In the genomic region with DNA sequence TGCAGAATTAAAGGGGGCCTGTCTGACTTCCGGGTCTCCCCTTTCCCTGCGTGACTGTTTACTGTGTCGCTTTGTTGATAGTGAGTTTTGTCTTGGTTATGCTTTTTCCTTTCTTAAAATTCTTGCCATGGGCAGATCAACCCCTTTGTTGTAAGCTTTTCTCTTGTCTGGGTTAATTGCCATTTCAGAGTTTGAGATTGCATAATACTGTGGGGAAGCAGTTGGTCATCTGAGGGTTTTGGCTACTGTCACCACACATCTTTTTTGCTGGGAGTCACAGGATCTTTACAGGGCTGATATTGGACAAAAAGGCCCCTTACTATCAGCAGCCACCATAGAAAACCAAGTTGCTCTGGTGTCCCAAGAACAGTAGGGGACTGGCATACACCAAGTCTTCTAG, we compare ENCODE assay signal across 25 mouse cellular contexts.
A peak's percentile ranks its signal among the peaks of the same experiment; 100 is the strongest.
DNase-seq lines count a peak whose midpoint lies in the region; ATAC-seq lines count a peak whose summit lies in the region.
"Had no signal": no experiment of that assay in that cellular context is flagged by ENCODE, and none has a peak within 500 bp of the region (broad histone marks: within the 10 kb centered on the region; RNA-seq: fewer than 3 reads in every experiment).

No protein-coding gene starts in this region.

- H3K4me3 ChIP-seq in midbrain, embryonic 16.5 days (ENCODE audit: low read depth, low read length) = no peak overlapping the region
- H3K4me3 ChIP-seq in neural tube, embryonic 15.5 days (replicated peaks) = no peak overlapping the region
- H3K4me3 ChIP-seq: embryonic facial prominence, embryonic 13.5 days; embryonic facial prominence, embryonic 15.5 days; erythroblast, embryonic 14.5 days; forebrain, embryonic 10.5 days; forebrain, embryonic 12.5 days had no signal

- H3K4me1 ChIP-seq in midbrain, embryonic 16.5 days (ENCODE audit: control insufficient read depth, insufficient read depth, low read length) = no peaks in the 10 kb centered on the region; the same call in 1 of the 2 replicates
- no peaks in the 10 kb centered on the region for H3K4me1 ChIP-seq in neural tube, embryonic 15.5 days
- H3K4me1 ChIP-seq: embryonic facial prominence, embryonic 13.5 days; embryonic facial prominence, embryonic 15.5 days had no signal

- no peaks in the 10 kb centered on the region for H3K36me3 ChIP-seq in midbrain, embryonic 16.5 days (ENCODE audit: control insufficient read depth, insufficient read depth, low read length)
- no peaks in the 10 kb centered on the region for H3K36me3 ChIP-seq in neural tube, embryonic 15.5 days
- H3K36me3 ChIP-seq: embryonic facial prominence, embryonic 13.5 days; embryonic facial prominence, embryonic 15.5 days; forebrain, embryonic 10.5 days; forebrain, embryonic 12.5 days; G1E had no signal

- WGBS in midbrain, embryonic 16.5 days = 77% methylated on average over 3 of the region's 3 CpGs
- WGBS in neural tube, embryonic 15.5 days = 95% methylated on average over 3 of the region's 3 CpGs

- H3K9me3 ChIP-seq in midbrain, embryonic 16.5 days (replicated peaks; ENCODE audit: control insufficient read depth, low read length, poor library complexity, severe bottlenecking) = no peaks in the 10 kb centered on the region
- H3K9me3 ChIP-seq in neural tube, embryonic 15.5 days (replicated peaks) = no peaks in the 10 kb centered on the region
- H3K9me3 ChIP-seq: embryonic facial prominence, embryonic 13.5 days; embryonic facial prominence, embryonic 15.5 days; forebrain, embryonic 10.5 days; forebrain, embryonic 12.5 days had no signal

- DNase-seq in Muller cell, postnatal 12 days (ENCODE audit: inconsistent ontology term) = peak; percentile 67
- no peak for DNase-seq in natural killer cell, adult 2 months (ENCODE audit: low spot score in 2 of 2)
- DNase-seq: adrenal gland, adult 2 months; adrenal gland, postnatal 10 days; adrenal gland, postnatal 25 days; cerebellum, adult 11 months; cerebellum, adult 18-20 months; cerebellum, adult 8-10 months; cerebellum, adult 9-11 months; cerebellum, postnatal 14 days; cerebellum, postnatal 36 days; embryo, embryonic 11 days; forebrain, postnatal 0 days had no signal

- no peaks in the 10 kb centered on the region for H3K27me3 ChIP-seq in midbrain, embryonic 16.5 days (ENCODE audit: control insufficient read depth, insufficient read depth, low read depth, low read length)
- H3K27me3 ChIP-seq in neural tube, embryonic 15.5 days (replicated peaks) = no peaks in the 10 kb centered on the region
- H3K27me3 ChIP-seq: CH12.LX; embryonic facial prominence, embryonic 13.5 days; embryonic facial prominence, embryonic 15.5 days; forebrain, embryonic 12.5 days had no signal

- no peak overlapping the region for H3K4me2 ChIP-seq in midbrain, embryonic 16.5 days (ENCODE audit: low read length)
- no peak overlapping the region for H3K4me2 ChIP-seq in neural tube, embryonic 15.5 days
- H3K4me2 ChIP-seq: embryonic facial prominence, embryonic 13.5 days; embryonic facial prominence, embryonic 15.5 days; forebrain, embryonic 12.5 days had no signal

- peak; percentile 46; the same call in 1 of the 2 replicates for ATAC-seq in megakaryocyte progenitor cell, adult 5-6 weeks (replicated peaks; ENCODE audit: poor library complexity)
- ATAC-seq in midbrain, embryonic 16.5 days = no peak
- no peak for ATAC-seq in neural tube, embryonic 15.5 days (ENCODE audit: low FRiP score)
- ATAC-seq: CD4-positive, CD25-positive, alpha-beta regulatory T cell, adult 4 months; forebrain, embryonic 14.5 days; forebrain, postnatal 0 days had no signal

- no peak overlapping the region for H3K27ac ChIP-seq in midbrain, embryonic 16.5 days (ENCODE audit: low read length)
- H3K27ac ChIP-seq in neural tube, embryonic 15.5 days (replicated peaks) = no peak overlapping the region
- H3K27ac ChIP-seq: embryonic facial prominence, embryonic 13.5 days; embryonic facial prominence, embryonic 15.5 days; forebrain, embryonic 10.5 days; forebrain, embryonic 12.5 days had no signal

- no peak overlapping the region for H3K9ac ChIP-seq in midbrain, embryonic 16.5 days (ENCODE audit: low read depth, low read length)
- H3K9ac ChIP-seq in neural tube, embryonic 15.5 days (replicated peaks) = no peak overlapping the region
- H3K9ac ChIP-seq: embryonic facial prominence, embryonic 13.5 days; embryonic facial prominence, embryonic 15.5 days; forebrain, embryonic 12.5 days; forebrain, postnatal 0 days had no signal
